Mouse (Mus musculus): ENCODE results near the gene Aqp2. TPM values are rescaled to one million over a fixed set of nuclear protein-coding genes. Genes with fewer than 3 reads are reported as not detected.

The Aqp2 gene
- polyA plus RNA-seq, 1 experiment: not detected

DNA sequence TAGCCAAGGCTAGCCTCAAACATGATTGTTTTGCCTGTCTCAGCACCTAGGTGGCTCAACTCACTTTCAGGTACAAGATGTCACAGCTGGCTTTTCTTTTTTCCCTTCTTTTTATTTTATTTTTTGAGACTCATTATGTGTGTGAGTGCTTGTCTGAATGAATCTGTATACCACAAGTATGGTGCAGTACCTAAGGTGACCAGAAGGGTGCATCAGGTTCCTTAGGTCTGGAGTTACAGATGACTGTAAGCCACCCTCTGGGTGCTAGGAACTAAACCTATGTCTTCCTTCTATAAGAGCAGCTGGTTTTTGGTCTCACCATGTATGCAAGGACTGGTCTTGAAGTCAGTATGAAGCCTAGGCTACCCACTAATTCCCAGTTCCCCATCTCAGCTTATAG, 52.8 kb downstream of the Aqp2 start:
- Histone ChIP-seq H3K9me3 (ENCODE audit: control insufficient read depth, low read length) (peaks cover 8% of the 10 kb centered on the region), H3K36me3 (ENCODE audit: control insufficient read depth) (peaks cover 98% of the 10 kb centered on the region), H3K4me3 (replicated peaks) (no peak overlapping the region)

More for the DNA sequence above, 52.8 kb downstream of the Aqp2 start:
- H3K27me3 ChIP-seq (ENCODE audit: control insufficient read depth): no peaks in the 10 kb centered on the region
- no peaks in the 10 kb centered on the region for H3K4me1 ChIP-seq (ENCODE audit: control insufficient read depth)
- TF ChIP-seq GATA1 (IDR thresholded peaks at IDR 0.05; ENCODE audit: low read length) (no peak), TAL1 (IDR thresholded peaks at IDR 0.05; ENCODE audit: low read length) (no peak)

Other genes with a start within 250 kb of the Aqp2 start
- gene Fmnl3, start 208.6 kb upstream of the Aqp2 start, polyA plus RNA-seq (2012): 0.01 and 0.02 TPM in 2 replicates
- gene Tmbim6, start 186.2 kb upstream of the Aqp2 start, polyA plus RNA-seq (2012): 19.1 and 27.7 TPM in 2 replicates
- gene Nckap5l, start 121.3 kb upstream of the Aqp2 start, polyA plus RNA-seq (2012): 0.08 and 0.12 TPM in 2 replicates
- 0.17 and 0.28 TPM in 2 replicates for gene Bcdin3d, start 104.3 kb upstream of the Aqp2 start, polyA plus RNA-seq (2012)
- not detected in 2 replicates for gene Faim2, start 50.9 kb upstream of the Aqp2 start, polyA plus RNA-seq (2012)
- not detected in 2 replicates for gene Aqp5, start 11.7 kb downstream of the Aqp2 start, polyA plus RNA-seq (2012)
- not detected in 2 replicates for gene Aqp6, start 22.3 kb downstream of the Aqp2 start, polyA plus RNA-seq (2012)
- gene Racgap1, start 72.6 kb downstream of the Aqp2 start, polyA plus RNA-seq (2012): 2.5 and 4.0 TPM in 2 replicates
- not detected in 2 replicates for gene Asic1, start 91.3 kb downstream of the Aqp2 start, polyA plus RNA-seq (2012)
- 1.9 and 2.0 TPM in 2 replicates for gene Smarcd1, start 123.1 kb downstream of the Aqp2 start, polyA plus RNA-seq (2012)
- gene Gm17349, start 126.4 kb downstream of the Aqp2 start, polyA plus RNA-seq (2012): 0.25 TPM in 1 of 2 replicates, not detected in the other
- gene Gpd1, start 138.5 kb downstream of the Aqp2 start, polyA plus RNA-seq (2012): 0.07 and 0.15 TPM in 2 replicates
- gene Cox14, start 146.6 kb downstream of the Aqp2 start, polyA plus RNA-seq (2012): 5.7 and 7.1 TPM in 2 replicates
- gene Cers5, start 193.8 kb downstream of the Aqp2 start, polyA plus RNA-seq (2012): 0.04 TPM in 1 of 2 replicates, not detected in the other

Measured in erythroblast, embryonic 14.5 days (primary cell).